Mouse (Mus musculus) heart, postnatal 0 days (tissue): ENCODE measurements around the gene Otogl.

ENCODE experiments used
- CTCF ChIP-seq: IDR thresholded peaks from 2 replicates; pipeline ENCODE4 v1.5.1; 2016; ENCODE audit warnings: antibody characterized with exemption, control low read depth, low read depth
- EP300 ChIP-seq: IDR thresholded peaks from 2 replicates; pipeline ENCODE4 v1.6.1; 2016; ENCODE audit warnings: antibody characterized with exemption, low read depth

GRCm38 (mm10) chr10:107746717-107747116, 165.2 kb downstream of the Otogl start:
- TF ChIP-seq EP300 (no peak), CTCF (no peak)
